Mouse (Mus musculus) neural tube, embryonic 14.5 days (tissue): Measurements from ENCODE around the gene Scai. TPM values are rescaled to one million over a fixed set of nuclear protein-coding genes. Genes with fewer than 3 reads are reported as not detected.
A peak's percentile ranks its signal among the peaks of the same experiment; 100 is the strongest.
"Not testable (repeated sequence)": the region's sequence is repeated elsewhere in the genome, so short reads cannot be mapped to it uniquely, and the experiment has no call there.

Experiments
- ATAC-seq: fragments of 200-750 bp; cut with Nextera tagmentation; 2 replicates; pipeline ENCODE4 v1.8.0; 2017; ENCODE audit warnings: low read depth, mild to moderate bottlenecking, moderate TSS enrichment, moderate library complexity
- H3K27ac ChIP-seq: fragments of 300-500 bp; sonication (generic); 2 replicates; pipeline ENCODE4 v1.5.1; 2014; ENCODE audit warnings: low read depth, mild to moderate bottlenecking, control low read depth, low read length, moderate library complexity, mixed read lengths
- H3K27me3 ChIP-seq: fragments of 300-500 bp; sonication (generic); 2 replicates; pipeline ENCODE4 v1.6.1; 2014; ENCODE audit warnings: low read length; ENCODE audit not compliant: control insufficient read depth, insufficient read depth
- H3K36me3 ChIP-seq: fragments of 300-500 bp; sonication (generic); 2 replicates; pipeline ENCODE4 v1.6.1; 2014; ENCODE audit warnings: low read length, mixed read lengths; ENCODE audit not compliant: control insufficient read depth, insufficient read depth
- H3K4me1 ChIP-seq: fragments of 300-500 bp; sonication (generic); 2 replicates; pipeline ENCODE4 v1.6.1; 2014; ENCODE audit warnings: low read length; ENCODE audit not compliant: control insufficient read depth, insufficient read depth
- H3K4me2 ChIP-seq: fragments of 300-500 bp; sonication (generic); 2 replicates; pipeline ENCODE4 v1.6.1; 2014; ENCODE audit warnings: mild to moderate bottlenecking, low read depth, low read length, control low read depth
- H3K4me3 ChIP-seq: fragments of 300-500 bp; sonication (generic); 2 replicates; pipeline ENCODE4 v1.5.1; 2014; ENCODE audit warnings: low read depth, low read length, control low read depth, mixed read lengths
- H3K9ac ChIP-seq: fragments of 300-500 bp; sonication (generic); replicated peaks from 2 replicates; pipeline ENCODE4 v1.6.1; 2014; ENCODE audit warnings: low read depth, mild to moderate bottlenecking, control low read depth, low read length, mixed read lengths
- H3K9me3 ChIP-seq: fragments of 300-500 bp; sonication (generic); 2 replicates; pipeline ENCODE4 v1.6.1; 2016; ENCODE audit warnings: low read length; ENCODE audit not compliant: control insufficient read depth
- WGBS: fragments of 180-500 bp; shearing (Covaris S2); extraction: QIAGEN DNeasy Blood & Tissue Kit; methylation state at CpG from one replicate; pipeline ENCODE4 v1.1.7; 2014; 5-methylcytosine and 5-hydroxymethylcytosine counted together
- polyA plus RNA-seq: library from polyadenylated mRNA; unstranded; fragments of >200 nt; fragmentation: Nextera tagmentation; extraction: Ambion mirVana; gene quantifications from 2 replicates; pipeline ENCODE4 v1.2.1, GENCODE M21; 2014

The Scai gene
- 18.9 and 29.2 TPM in 2 replicates for polyA plus RNA-seq

DNA sequence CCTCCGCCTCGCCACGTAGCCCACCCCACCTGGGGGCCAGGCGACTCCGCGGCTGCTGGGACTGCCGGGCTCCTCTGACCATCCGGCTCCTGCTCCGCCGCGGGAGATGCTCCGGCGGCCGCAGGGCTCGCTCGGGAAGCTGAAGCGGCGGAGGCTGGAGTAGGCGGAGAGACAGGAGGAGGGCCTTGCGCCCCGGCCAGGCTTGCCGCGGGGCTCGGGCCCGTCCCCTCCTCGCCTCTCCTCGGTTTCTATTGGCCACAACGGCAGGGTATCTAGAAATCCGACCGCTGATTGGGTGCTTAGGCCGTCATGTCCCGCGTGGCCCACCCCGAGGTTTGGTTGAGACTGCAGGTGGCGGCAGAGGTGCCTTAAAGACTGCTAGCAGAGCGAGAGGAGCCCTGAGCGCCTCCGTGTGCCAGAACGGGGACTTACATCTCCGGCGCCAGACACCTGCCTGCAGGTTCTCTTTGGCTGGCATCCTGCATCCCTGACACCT is at the start of gene Scai:
TSS of gene Scai (minus strand) at position 174 of the 496 bp plus-strand sequence.
- H3K27ac ChIP-seq, result peak within 1 kb of the TSS; percentile 98
- no peaks in the 10 kb centered on the region for H3K9me3 ChIP-seq
- ATAC-seq, result peak; percentile 100
- H3K4me1 ChIP-seq, result peaks cover 14% of the 10 kb centered on the region
- peak within 1 kb of the TSS; percentile 98 for H3K4me3 ChIP-seq
- H3K27me3 ChIP-seq, result no peaks in the 10 kb centered on the region
- no peaks in the 10 kb centered on the region for H3K36me3 ChIP-seq
- under 1% methylated on average over 40 of the region's 41 CpGs for WGBS
- H3K4me2 ChIP-seq, result peak within 1 kb of the TSS; percentile 75
- peak within 1 kb of the TSS; percentile 95 for H3K9ac ChIP-seq

DNA sequence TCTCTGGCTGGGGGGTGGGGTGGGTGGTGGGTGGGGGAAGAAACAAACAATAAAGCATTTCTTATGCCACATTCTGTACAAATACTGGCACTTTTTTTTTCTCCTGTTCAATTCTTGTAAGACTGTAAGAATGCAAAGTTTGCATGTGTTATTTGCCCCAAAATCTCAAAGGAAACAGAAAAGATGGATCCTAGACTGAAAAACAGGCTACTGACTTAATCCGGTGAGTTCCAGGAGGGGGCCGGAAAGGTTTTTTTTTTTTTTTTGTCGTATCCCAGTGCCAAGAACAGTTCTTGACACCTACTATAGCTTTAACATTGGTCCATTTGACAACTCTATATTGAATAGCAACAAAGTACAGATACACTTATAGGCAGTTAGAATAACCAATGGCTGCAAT is 36.2 kb upstream of the Scai start:
- H3K9ac ChIP-seq, result no peak overlapping the region
- peak overlapping the region; percentile 69 for H3K4me3 ChIP-seq
- peaks cover 11% of the 10 kb centered on the region for H3K4me1 ChIP-seq
- no peaks in the 10 kb centered on the region for H3K36me3 ChIP-seq
- 39% methylated on average over 3 of the region's 3 CpGs for WGBS
- peak overlapping the region; percentile 49 for H3K4me2 ChIP-seq
- H3K9me3 ChIP-seq, result no peaks in the 10 kb centered on the region
- no peaks in the 10 kb centered on the region for H3K27me3 ChIP-seq
- H3K27ac ChIP-seq, result 0 out of 2 replicates have a peak overlapping the region, but pooled peaks have one; percentile 90
- no peak for ATAC-seq

DNA sequence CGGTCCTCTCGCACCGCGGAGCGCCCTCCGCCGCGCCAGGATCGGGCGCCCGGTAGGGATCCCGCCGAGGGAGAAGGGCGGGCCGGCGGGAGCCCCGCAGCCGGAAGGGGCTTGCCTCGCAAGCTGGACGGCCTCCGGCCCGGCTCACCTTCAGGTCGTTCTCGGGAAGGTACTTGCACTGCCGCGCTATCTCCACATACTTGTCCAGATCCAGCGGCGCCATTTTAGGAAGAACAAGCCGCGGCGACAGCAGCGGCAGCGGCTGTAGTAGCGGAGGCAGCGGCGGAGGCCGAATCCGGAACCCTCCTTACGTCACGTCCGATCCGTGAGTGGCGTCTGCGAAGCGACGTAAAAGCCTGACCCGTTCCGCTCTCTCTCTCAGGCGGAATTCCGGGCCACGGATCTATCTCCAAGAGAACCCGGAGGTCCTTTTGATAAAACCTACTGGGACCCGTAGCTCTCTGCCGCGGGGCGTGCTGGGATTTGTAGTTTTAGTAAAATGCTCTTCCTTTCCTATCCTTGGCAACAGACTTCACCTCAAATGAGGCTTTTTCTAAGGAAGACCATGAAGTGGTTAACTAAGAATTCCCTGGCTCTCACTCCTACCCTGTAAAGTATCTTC is 35.6 kb upstream of the Scai start, which contains the start of gene Ppp6c:
TSS of gene Ppp6c (minus strand) at position 433 of the 622 bp plus-strand sequence.
- under 1% methylated on average over 56 of the region's 56 CpGs for WGBS
- peak; percentile 99 for ATAC-seq
- H3K4me2 ChIP-seq, result peak within 1 kb of the TSS; percentile 64
- H3K9me3 ChIP-seq, result no peaks in the 10 kb centered on the region
- no peaks in the 10 kb centered on the region for H3K27me3 ChIP-seq
- peak within 1 kb of the TSS; percentile 90 for H3K27ac ChIP-seq
- H3K36me3 ChIP-seq, result no peaks in the 10 kb centered on the region
- peaks cover 11% of the 10 kb centered on the region for H3K4me1 ChIP-seq
- H3K4me3 ChIP-seq, result peak within 1 kb of the TSS; percentile 69
- H3K9ac ChIP-seq, result peak within 1 kb of the TSS; percentile 71

GRCm38 (mm10) chr2:39225331-39226018 is 34.9 kb upstream of the Scai start:
- H3K27me3 ChIP-seq, H3K36me3 ChIP-seq, H3K9me3 ChIP-seq: not testable (repeated sequence)
- H3K27ac ChIP-seq, result peak overlapping the region; percentile 90
- ATAC-seq, result peak; percentile 63; the same call in 1 of the 2 replicates
- 6% methylated on average over 22 of the region's 36 CpGs for WGBS
- peak overlapping the region; percentile 71 for H3K9ac ChIP-seq
- peaks cover 11% of the 10 kb centered on the region for H3K4me1 ChIP-seq
- H3K4me2 ChIP-seq, result peak overlapping the region; percentile 64
- H3K4me3 ChIP-seq, result peak overlapping the region; percentile 69

GRCm38 (mm10) chr2:39224621-39225020 is 34.1 kb upstream of the Scai start:
- peaks cover 11% of the 10 kb centered on the region for H3K4me1 ChIP-seq
- no peak for ATAC-seq
- no peaks in the 10 kb centered on the region for H3K36me3 ChIP-seq
- H3K27me3 ChIP-seq, result no peaks in the 10 kb centered on the region
- no peak overlapping the region for H3K9ac ChIP-seq
- no peak overlapping the region for H3K27ac ChIP-seq
- peak overlapping the region; percentile 64 for H3K4me2 ChIP-seq
- 0 out of 2 replicates have a peak overlapping the region, but pooled peaks have one; percentile 69 for H3K4me3 ChIP-seq
- no peaks in the 10 kb centered on the region for H3K9me3 ChIP-seq

GRCm38 (mm10) chr2:39220010-39220409 is 29.5 kb upstream of the Scai start:
- 90% methylated on average over 6 of the region's 6 CpGs for whole genome bisulfite sequencing

GRCm38 (mm10) chr2:39219034-39219433 is 28.5 kb upstream of the Scai start:
- H3K27me3 ChIP-seq, result no peaks in the 10 kb centered on the region
- H3K27ac ChIP-seq, result no peak overlapping the region
- H3K9ac ChIP-seq, result no peak overlapping the region
- ATAC-seq, result no peak
- H3K4me1 ChIP-seq, result 0 out of 2 replicates have a peak, but pooled peaks cover 3% of the 10 kb centered on the region
- WGBS, result 93% methylated on average over 3 of the region's 3 CpGs
- H3K4me3 ChIP-seq, result no peak overlapping the region
- H3K4me2 ChIP-seq, result no peak overlapping the region
- no peaks in the 10 kb centered on the region for H3K9me3 ChIP-seq
- H3K36me3 ChIP-seq, result no peaks in the 10 kb centered on the region

More at GRCm38 (mm10) chr2:39220010-39220409, 29.5 kb upstream of the Scai start:
- H3K27ac ChIP-seq, result no peak overlapping the region
- H3K4me1 ChIP-seq, result peaks cover 11% of the 10 kb centered on the region
- no peaks in the 10 kb centered on the region for H3K27me3 ChIP-seq
- H3K36me3 ChIP-seq, result no peaks in the 10 kb centered on the region
- no peak overlapping the region for H3K4me3 ChIP-seq
- H3K9me3 ChIP-seq, result no peaks in the 10 kb centered on the region
- no peak for ATAC-seq
- no peak overlapping the region for H3K4me2 ChIP-seq
- no peak overlapping the region for H3K9ac ChIP-seq

DNA sequence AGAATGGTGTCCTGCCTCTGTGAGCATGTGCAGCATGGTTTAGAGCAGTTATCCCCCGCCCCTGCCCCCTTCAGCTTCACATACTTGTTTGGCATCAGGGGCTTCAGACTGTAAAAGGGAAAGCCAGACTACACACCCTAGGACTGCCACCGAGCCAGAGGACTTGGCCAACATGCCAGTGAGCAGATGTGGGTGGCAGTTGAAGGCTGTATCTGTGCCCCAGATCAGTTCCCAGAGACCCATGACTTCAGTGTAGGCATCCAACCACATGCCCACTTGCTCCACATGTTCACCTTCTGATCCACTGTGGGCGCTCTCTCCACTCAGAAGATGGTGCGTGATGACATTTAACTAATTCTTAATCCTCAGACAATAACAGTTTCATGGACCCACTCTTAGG is 26.6 kb upstream of the Scai start:
- Histone ChIP-seq H3K27ac (no peak overlapping the region), H3K27me3 (no peaks in the 10 kb centered on the region), H3K9me3 (no peaks in the 10 kb centered on the region), H3K36me3 (no peaks in the 10 kb centered on the region), H3K4me2 (no peak overlapping the region), H3K4me1 (no peaks in the 10 kb centered on the region), H3K4me3 (no peak overlapping the region), H3K9ac (no peak overlapping the region)
- 96% methylated on average over 4 of the region's 4 CpGs for WGBS
- ATAC-seq, result no peak

DNA sequence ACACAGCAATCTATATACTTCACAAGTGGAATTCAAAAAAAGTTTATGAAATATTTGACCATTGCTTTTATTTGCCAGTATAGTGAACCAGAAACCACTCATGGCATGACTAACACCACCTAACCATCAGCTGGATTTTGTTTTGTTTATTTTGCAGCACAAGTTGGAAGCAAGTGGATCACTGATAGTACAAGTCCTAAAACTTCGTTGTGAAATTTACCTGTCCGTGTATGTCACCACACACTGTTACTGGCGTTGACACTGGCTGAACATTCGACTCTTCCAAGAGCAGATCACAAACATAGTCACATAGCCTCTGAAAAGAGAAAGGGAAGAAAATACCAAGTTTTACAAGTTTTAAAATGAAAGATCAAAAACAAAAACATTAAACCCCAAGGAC is 20.2 kb upstream of the Scai start:
- 95% methylated on average over 4 of the region's 4 CpGs for WGBS
- no peaks in the 10 kb centered on the region for H3K36me3 ChIP-seq
- no peak overlapping the region for H3K4me2 ChIP-seq
- no peak for ATAC-seq
- no peaks in the 10 kb centered on the region for H3K27me3 ChIP-seq
- no peak overlapping the region for H3K4me3 ChIP-seq
- no peaks in the 10 kb centered on the region for H3K4me1 ChIP-seq
- no peaks in the 10 kb centered on the region for H3K9me3 ChIP-seq
- no peak overlapping the region for H3K27ac ChIP-seq
- H3K9ac ChIP-seq, result no peak overlapping the region
